Mouse (Mus musculus) hindbrain, embryonic 10.5 days (tissue): ENCODE data around the gene Pde3b. TPM values are rescaled to one million over a fixed set of nuclear protein-coding genes. Genes with fewer than 3 reads are reported as not detected.

Source experiments
- DNase-seq: peaks from one replicate; pipeline ENCODE4 v3.0.0-alpha.2; 2017; ENCODE audit warnings: low spot score
- H3K27ac ChIP-seq: fragments of 300-500 bp; sonication (generic); 2 replicates; pipeline ENCODE4 v1.5.1; 2016; ENCODE audit warnings: mild to moderate bottlenecking, moderate library complexity
- H3K27me3 ChIP-seq: fragments of 300-500 bp; sonication (generic); 2 replicates; pipeline ENCODE4 v1.6.1; 2016; ENCODE audit warnings: mild to moderate bottlenecking; ENCODE audit not compliant: poor library complexity, insufficient read depth, severe bottlenecking
- H3K36me3 ChIP-seq: fragments of 300-500 bp; sonication (generic); 2 replicates; pipeline ENCODE4 v1.6.1; 2016; ENCODE audit warnings: mild to moderate bottlenecking, moderate library complexity
- H3K4me1 ChIP-seq: fragments of 300-500 bp; sonication (generic); replicated peaks from 2 replicates; pipeline ENCODE4 v1.6.1; 2016; ENCODE audit warnings: mild to moderate bottlenecking
- H3K4me3 ChIP-seq: fragments of 300-500 bp; sonication (generic); 2 replicates; pipeline ENCODE4 v1.5.1; 2016; ENCODE audit warnings: mild to moderate bottlenecking, moderate library complexity
- H3K9me3 ChIP-seq: fragments of 300-500 bp; sonication (generic); 2 replicates; pipeline ENCODE4 v1.6.1; 2016; ENCODE audit warnings: mild to moderate bottlenecking, moderate library complexity
- WGBS: fragments of 180-500 bp; shearing (Covaris S2); methylation state at CpG from one replicate; pipeline ENCODE4 v1.1.7; 2016; 5-methylcytosine and 5-hydroxymethylcytosine counted together
- polyA plus RNA-seq: library from polyadenylated mRNA; unstranded; fragments of >200 nt; fragmentation: Nextera tagmentation; extraction: Ambion mirVana; gene quantifications from 2 replicates; pipeline ENCODE4 v1.2.1, GENCODE M21; 2016

The Pde3b gene
- polyA plus RNA-seq, 1 experiment from 2014 or later: 7.4 TPM

DNA sequence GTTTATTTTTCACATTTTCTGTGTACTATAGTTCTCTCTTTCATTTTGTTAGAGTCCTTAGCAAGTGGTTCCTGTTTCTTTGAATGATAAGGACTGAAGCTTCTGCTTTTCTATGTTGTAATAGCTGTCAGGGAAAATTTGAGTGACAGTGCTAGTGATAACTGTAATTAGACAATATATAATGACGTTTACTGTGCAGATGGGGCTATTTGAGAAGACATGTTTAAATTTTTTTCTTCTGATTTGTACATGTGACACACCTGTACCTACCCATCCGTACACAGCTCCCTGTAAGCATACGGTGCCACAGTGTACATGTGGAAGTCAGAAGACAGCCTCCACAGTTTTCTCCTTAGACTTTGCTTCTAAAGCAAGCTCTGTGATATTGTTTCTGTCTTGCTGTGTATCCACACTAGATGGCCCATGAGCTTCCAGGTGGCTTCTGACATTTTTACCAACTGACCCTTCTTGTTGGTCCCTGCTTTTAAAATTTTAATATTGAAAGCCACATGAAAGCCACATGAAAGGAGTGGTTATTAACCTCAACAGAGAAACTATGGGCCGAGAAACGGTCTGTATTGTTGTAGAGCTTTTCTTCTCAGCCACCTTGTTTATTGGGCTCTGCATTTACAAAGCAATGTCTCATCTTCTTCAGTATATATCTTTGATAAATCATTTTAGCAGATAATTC is 38.4 kb downstream of the Pde3b start:
- no peaks in the 10 kb centered on the region for H3K4me1 ChIP-seq
- no peak overlapping the region for H3K27ac ChIP-seq
- H3K9me3 ChIP-seq: no peaks in the 10 kb centered on the region
- H3K4me3 ChIP-seq: no peak overlapping the region
- DNase-seq: no peak
- H3K36me3 ChIP-seq: no peaks in the 10 kb centered on the region
- H3K27me3 ChIP-seq: no peaks in the 10 kb centered on the region
- WGBS: 91% methylated on average over 5 of the region's 5 CpGs

DNA sequence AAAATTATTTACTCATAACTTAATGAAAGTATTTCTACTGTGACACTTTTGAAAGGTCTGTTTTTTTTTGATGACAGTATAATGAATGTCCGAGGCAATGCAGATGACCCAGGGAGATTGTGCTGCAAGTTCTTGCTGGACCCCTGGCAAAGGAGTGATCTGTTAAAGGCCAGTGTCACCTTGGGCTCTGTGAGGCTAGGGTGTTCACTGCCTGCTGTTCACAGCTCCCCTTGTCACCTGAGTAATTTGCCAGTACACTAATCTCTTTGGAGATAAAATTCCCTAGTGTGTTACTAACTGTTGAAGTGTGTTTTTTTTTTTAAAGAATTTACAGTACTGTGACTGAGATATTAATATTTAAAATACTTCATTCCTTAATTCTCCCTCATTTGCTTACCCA is 39.8 kb downstream of the Pde3b start:
- Histone ChIP-seq H3K9me3 (no peaks in the 10 kb centered on the region), H3K27ac (no peak overlapping the region), H3K27me3 (no peaks in the 10 kb centered on the region), H3K36me3 (no peaks in the 10 kb centered on the region), H3K4me3 (no peak overlapping the region), H3K4me1 (no peaks in the 10 kb centered on the region)
- WGBS: 84% methylated on average over 1 of the region's 1 CpGs
- DNase-seq: no peak

DNA sequence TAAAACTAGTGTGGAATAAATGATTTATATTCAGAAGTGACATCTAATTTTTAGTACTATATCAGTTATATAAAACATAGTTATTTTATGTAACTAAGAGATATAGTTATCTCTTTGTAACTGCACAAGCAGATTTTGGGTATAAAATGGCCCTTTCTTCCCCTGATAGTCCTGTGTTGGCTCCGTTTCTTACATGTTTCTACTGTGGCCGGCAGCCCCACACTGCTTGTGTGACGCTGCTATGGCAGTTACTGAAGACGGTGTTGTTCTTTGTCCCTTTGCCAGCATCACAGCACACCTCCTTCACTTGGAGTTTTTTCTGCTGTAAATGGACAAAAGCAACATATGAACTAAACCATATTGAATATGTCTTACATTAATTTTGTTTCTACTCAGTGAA is 41.8 kb downstream of the Pde3b start:
- 83% methylated on average over 4 of the region's 4 CpGs for WGBS
- Histone ChIP-seq H3K27me3 (no peaks in the 10 kb centered on the region), H3K4me3 (no peak overlapping the region), H3K9me3 (no peaks in the 10 kb centered on the region), H3K36me3 (no peaks in the 10 kb centered on the region), H3K4me1 (no peaks in the 10 kb centered on the region), H3K27ac (no peak overlapping the region)
- DNase-seq: no peak

DNA sequence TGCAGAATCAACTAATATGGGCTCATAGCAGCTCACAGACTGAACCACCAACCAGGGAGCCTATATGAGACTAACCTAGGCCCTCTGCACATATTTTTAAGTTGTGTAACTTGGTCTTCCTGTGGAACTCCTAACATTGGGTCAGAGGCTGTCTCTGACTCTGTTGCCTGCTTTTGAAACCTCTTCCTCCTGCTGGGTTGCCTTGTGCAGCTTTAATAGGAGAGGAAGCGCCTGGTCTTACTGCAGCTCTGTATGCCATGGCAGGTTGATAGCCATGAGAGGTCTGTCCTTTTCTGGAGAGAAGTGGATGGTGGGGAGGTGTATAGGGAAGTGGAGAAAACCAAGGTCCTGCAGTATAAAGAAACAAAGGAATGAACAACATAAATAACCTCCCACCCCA is 44.8 kb downstream of the Pde3b start:
- no peak for DNase-seq
- Histone ChIP-seq H3K4me3 (no peak overlapping the region), H3K4me1 (no peaks in the 10 kb centered on the region), H3K27me3 (no peaks in the 10 kb centered on the region), H3K9me3 (no peaks in the 10 kb centered on the region), H3K36me3 (no peaks in the 10 kb centered on the region), H3K27ac (no peak overlapping the region)
- 43% methylated on average over 1 of the region's 1 CpGs for WGBS

DNA sequence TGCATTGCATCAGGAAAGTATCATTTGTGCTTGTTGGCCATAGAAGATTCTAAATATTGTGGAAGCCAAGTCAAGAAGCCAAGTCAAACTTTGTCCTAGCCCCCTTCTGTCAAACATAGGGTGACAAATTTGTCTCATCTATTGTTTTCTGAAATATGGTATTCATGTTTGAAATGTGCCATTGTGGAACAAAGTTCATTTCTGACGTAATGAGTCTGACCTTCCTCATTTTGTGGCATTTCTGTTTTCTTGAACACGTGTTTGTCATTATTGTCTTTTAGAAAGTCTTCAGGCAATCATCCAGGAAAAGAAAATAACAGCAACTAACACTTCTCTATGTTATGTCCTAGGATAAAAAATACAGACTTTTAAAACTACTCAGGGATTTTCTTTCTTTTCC is 46.6 kb downstream of the Pde3b start:
- Histone ChIP-seq H3K9me3 (no peaks in the 10 kb centered on the region), H3K4me1 (no peaks in the 10 kb centered on the region), H3K36me3 (no peaks in the 10 kb centered on the region), H3K4me3 (no peak overlapping the region), H3K27ac (no peak overlapping the region), H3K27me3 (no peaks in the 10 kb centered on the region)
- no peak for DNase-seq
- WGBS: 76% methylated on average over 2 of the region's 2 CpGs

DNA sequence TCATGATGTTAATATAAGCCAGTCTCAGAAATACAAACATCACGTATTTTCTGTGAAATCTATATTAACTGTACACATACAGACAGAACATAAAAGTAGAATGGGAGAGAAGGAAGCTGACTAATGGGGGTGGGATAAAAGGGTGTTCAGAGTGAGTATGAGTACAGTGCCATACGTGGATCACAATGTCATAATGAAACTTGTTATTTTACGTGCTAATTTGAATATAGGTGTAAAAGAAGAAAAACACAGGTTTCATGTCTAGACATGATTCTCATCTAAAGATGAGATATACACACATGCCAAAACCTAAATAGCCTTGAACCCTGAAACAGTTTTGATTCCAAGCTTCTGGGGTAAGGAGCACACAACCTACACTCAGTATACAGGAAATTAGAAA is 51.3 kb downstream of the Pde3b start:
- no peak overlapping the region for H3K27ac ChIP-seq
- no peaks in the 10 kb centered on the region for H3K4me1 ChIP-seq
- H3K4me3 ChIP-seq: no peak overlapping the region
- no peaks in the 10 kb centered on the region for H3K36me3 ChIP-seq
- H3K9me3 ChIP-seq: no peaks in the 10 kb centered on the region
- H3K27me3 ChIP-seq: no peaks in the 10 kb centered on the region
- no peak for DNase-seq
- WGBS: 90% methylated on average over 3 of the region's 3 CpGs

DNA sequence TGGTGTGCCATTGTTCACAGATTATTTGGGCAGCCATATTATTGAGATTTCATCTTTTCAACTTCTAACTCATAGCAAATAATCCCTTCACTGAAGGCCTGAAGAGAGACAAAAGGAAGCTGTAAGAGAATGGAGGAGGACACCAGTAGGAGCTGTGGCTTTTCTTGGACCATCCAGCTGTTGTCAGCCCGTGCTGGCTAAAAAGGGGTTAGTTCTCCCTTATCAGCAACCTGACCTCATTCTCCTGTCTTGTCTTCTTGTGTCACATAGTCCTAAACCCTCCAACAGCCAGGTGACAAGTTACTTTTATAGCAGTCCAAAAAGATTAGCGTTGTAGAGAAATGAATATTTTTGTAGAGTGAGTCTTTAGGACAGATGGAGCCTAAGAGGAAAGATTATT is 57.4 kb downstream of the Pde3b start:
- Histone ChIP-seq H3K4me3 (no peak overlapping the region), H3K36me3 (no peaks in the 10 kb centered on the region), H3K27me3 (no peaks in the 10 kb centered on the region), H3K27ac (no peak overlapping the region), H3K4me1 (no peaks in the 10 kb centered on the region), H3K9me3 (no peaks in the 10 kb centered on the region)
- WGBS: 68% methylated on average over 2 of the region's 2 CpGs
- DNase-seq: no peak

DNA sequence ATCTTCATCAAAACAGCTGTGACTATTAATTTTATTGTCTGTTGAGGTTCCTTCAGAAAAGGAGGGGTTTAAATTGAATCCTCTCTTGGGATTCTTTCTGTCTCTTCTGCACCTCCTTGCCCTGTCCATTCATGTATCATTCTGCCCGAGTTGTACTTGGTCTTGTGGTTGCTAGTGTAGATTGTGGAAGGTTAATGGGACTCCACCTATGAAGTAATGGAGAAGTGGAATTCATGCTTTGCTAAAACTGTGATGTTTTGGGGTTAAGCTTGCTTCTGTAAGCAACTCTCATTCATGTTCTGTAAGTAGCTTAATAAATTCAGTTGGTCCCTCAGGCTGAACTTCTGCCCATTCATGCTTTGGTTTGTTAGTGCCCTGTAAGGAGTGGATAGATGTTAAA is 59.8 kb downstream of the Pde3b start:
- Histone ChIP-seq H3K9me3 (no peaks in the 10 kb centered on the region), H3K4me1 (no peaks in the 10 kb centered on the region), H3K4me3 (no peak overlapping the region), H3K27ac (no peak overlapping the region), H3K36me3 (no peaks in the 10 kb centered on the region), H3K27me3 (no peaks in the 10 kb centered on the region)
- DNase-seq: no peak
- WGBS: 93% methylated on average over 1 of the region's 1 CpGs

DNA sequence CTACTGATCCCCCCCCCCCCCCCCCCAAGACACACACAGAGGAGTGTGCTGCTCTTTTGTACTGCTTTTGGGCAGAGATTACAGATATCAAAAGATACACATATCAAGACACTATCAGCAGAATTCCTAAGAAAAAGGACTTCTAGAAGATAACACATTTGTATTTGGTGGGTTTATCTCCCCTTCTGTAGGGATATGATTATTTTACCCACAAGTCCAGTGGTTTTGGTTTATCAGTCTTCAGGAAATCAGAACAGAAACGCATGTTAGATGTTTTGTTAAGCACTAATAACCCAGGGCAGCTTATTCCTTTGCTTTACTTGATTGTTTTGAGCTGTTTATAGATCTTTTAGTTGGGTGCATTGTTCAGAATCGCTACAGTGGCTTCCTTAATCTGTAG is 62.8 kb downstream of the Pde3b start:
- Histone ChIP-seq H3K4me1 (no peaks in the 10 kb centered on the region), H3K27ac (no peak overlapping the region), H3K27me3 (no peaks in the 10 kb centered on the region), H3K4me3 (no peak overlapping the region), H3K9me3 (no peaks in the 10 kb centered on the region), H3K36me3 (no peaks in the 10 kb centered on the region)
- no peak for DNase-seq
- WGBS: 88% methylated on average over 2 of the region's 2 CpGs

DNA sequence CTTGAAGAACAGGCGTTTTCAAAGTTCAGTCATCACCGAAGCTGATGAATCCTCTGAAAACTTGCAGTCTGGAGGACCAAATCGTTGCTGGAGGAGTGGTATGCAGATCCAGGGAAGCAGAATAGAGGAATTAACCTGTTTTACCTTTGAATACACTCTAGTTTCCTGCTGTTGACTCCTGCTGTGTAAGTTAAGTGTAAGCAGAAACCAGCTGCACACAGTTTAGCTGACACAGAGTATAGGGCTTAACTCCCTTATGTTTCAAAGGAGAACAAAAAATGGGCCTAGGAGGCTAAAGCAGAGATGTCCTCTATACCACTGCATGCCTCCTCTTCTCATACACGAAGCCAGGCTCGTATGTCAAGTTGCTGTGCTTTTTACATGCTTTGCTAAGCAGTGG is 63.8 kb downstream of the Pde3b start:
- 30% methylated on average over 5 of the region's 5 CpGs for WGBS
- Histone ChIP-seq H3K36me3 (no peaks in the 10 kb centered on the region), H3K9me3 (no peaks in the 10 kb centered on the region), H3K4me1 (no peaks in the 10 kb centered on the region), H3K27me3 (no peaks in the 10 kb centered on the region), H3K4me3 (no peak overlapping the region), H3K27ac (no peak overlapping the region)
- DNase-seq: no peak

DNA sequence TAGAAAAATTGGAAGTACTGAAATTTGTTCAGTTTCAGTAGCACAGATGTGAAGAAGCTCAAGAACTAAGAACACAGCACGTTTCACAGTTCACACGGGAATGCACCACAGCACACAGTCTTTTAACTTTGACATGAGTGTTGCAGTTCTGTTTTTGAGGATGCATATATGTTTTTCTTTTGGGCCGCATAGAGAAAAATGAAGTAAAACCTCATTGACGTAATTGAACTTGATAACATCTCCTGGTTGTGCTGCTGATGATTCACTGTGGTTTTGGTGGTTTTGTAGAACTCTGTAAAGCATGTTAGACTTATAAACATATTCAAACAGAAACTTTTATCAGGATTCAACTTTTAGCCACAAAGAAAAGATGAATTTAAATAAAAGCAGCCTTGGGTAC is 64.7 kb downstream of the Pde3b start:
- Histone ChIP-seq H3K9me3 (no peaks in the 10 kb centered on the region), H3K4me1 (no peaks in the 10 kb centered on the region), H3K27me3 (no peaks in the 10 kb centered on the region), H3K36me3 (no peaks in the 10 kb centered on the region), H3K4me3 (no peak overlapping the region), H3K27ac (no peak overlapping the region)
- 82% methylated on average over 4 of the region's 4 CpGs for WGBS
- no peak for DNase-seq

DNA sequence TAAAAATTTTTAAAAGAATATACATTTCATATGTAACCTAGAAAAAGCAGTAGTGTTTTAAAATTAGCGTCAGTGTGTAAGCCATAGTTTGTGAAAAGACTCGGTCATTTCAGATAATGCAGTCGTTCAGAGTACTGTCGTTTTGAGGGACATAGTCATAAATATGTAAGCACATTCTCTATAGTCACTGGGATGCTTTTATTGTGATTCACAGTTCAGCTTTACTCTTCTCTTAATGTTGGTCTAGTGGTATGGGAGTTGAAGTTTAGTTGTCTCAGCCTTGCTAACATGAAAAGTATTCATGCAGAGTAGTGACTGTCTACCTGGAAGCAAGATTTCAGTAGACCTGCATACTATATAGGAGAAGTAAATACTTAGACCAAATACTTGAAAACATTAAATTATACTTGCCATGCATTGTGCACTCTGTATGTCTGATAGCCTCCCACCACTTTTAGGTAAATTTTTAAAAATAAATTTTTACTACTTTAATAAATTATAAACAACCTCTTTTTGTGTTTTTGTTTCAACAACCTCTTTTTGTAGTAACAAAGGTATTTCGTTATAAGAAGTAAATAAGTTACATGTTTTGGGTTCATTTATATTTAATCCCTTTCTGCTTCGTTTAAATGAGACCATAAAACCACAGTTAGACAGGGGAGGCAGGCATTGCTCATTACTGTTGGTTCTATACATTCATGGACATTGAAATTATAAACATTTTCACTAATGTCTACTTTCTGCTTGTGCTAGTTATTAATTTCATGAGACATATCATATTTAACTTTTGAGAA is 65.3 kb downstream of the Pde3b start:
- WGBS: 89% methylated on average over 6 of the region's 6 CpGs
- DNase-seq: no peak
- no peaks in the 10 kb centered on the region for H3K27me3 ChIP-seq
- no peaks in the 10 kb centered on the region for H3K36me3 ChIP-seq
- no peak overlapping the region for H3K27ac ChIP-seq
- H3K4me3 ChIP-seq: no peak overlapping the region
- no peaks in the 10 kb centered on the region for H3K4me1 ChIP-seq
- no peaks in the 10 kb centered on the region for H3K9me3 ChIP-seq

DNA sequence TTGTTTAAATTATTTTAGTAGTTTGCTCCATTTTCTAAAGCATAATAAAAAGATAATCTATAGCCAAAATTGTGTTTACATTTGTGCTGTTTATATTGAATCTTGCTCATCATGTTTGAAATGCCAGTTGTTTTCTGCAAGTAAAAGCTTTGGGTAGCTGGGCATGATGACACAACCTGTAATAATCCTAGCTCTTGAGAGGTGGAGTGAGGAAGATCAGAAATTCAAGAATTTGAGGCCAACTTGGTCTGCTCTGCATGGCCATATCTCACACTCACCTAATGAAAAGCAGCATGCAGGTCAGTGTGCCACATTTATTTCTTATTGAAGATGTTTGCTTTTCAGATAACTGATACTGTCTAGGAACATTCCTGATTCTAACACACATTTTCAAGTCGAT is 65.9 kb downstream of the Pde3b start:
- H3K4me3 ChIP-seq: no peak overlapping the region
- no peak overlapping the region for H3K27ac ChIP-seq
- H3K4me1 ChIP-seq: no peaks in the 10 kb centered on the region
- 81% methylated on average over 1 of the region's 1 CpGs for WGBS
- H3K36me3 ChIP-seq: no peaks in the 10 kb centered on the region
- no peaks in the 10 kb centered on the region for H3K27me3 ChIP-seq
- DNase-seq: no peak
- no peaks in the 10 kb centered on the region for H3K9me3 ChIP-seq
